Mouse (Mus musculus): Measurements from ENCODE around the gene Thada.

- TF ChIP-seq CTCF (conservative IDR thresholded peaks at IDR 0.05; ENCODE audit: insufficient read depth, insufficient read length, low read depth, low read length), result no peak
- TF ChIP-seq POLR2A (IDR thresholded peaks at IDR 0.05; ENCODE audit: low read depth, low read length), result no peak
These were observed 112.6 kb downstream of the Thada start for GRCm38 (mm10) chr17:84353224-84353901.
